Mouse (Mus musculus) CD8-positive naive resting alpha-beta T cell, adult 2 months (primary cell): ENCODE measurements around the gene Snx18.

Experiments used
- DNase-seq, 2 experiments: peaks; one replicate each; pipeline ENCODE4 v3.0.0; 2022; ENCODE audit warnings: low read depth in 2 of 2, low spot score in 2 of 2

The Snx18 gene

DNA sequence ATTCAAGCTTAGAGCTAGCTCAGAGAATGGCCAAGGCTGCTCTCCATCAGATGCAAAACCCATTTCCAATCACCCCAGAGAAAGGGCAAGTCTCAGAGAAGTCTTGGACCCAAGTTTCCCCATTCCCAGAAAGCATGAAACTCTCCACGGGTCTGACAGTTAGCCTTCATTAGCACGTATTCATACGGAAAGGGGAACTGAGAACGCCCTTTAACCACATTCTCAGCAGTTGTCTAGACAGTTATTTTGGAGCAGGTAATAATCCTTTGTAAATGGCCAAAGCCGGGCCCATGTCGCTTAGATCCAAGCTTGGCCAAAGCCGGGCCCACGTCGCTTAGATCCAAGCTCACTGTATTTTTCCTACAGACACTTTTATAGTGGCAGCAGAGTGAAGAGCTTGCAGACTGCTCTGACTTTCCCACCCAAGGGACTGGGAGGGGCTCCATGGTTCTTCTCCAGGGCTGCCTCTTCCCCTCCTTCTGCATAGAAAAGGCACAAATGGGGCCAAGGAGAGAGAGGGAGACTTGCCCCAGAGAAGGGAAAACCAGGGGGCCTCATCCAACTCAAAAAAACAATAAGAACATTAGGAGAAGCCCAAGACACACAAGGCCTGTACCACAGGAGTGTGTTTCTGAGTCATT is 46.2 kb downstream of the Snx18 start:
- DNase-seq: no peak

DNA sequence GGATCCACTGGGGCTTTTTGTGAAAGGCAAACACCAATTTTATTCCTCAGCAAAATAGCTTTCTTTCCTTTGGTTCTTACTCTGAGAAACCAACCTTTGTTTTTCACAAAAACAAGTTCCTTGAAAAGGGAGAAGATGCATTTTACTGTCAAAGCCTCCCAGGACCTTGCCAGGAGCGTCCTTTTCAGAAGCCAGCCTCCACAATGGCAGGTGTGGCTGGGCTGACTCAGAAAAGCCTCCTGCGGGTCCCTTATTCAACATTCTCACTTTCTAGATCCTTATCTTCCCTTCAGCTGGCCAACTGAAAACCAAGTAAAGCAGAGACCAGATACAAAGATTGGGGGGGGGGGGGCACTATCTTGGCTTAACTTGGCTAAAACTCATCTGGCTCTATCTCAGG is 48.8 kb downstream of the Snx18 start:
- no peak for DNase-seq

DNA sequence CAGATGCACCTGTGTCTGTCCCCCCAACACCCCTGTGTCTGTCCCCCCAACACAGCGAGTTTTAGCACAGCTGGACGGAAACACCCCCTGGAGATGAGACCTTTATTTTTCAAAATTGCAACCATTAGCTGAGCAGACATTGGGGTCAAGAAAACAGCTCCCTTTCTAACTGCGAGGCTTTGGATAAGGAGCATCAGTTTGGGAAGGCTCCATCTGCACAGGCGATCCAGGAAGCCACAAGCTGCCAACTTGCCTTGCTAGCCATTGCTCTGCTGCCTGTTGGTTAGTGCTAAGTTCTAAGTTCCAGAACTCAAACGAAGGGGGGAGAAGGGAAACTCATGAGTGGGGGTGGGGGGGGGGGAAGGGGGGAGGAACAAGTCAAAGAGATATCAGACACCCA is 51.4 kb downstream of the Snx18 start:
- DNase-seq: no peak

DNA sequence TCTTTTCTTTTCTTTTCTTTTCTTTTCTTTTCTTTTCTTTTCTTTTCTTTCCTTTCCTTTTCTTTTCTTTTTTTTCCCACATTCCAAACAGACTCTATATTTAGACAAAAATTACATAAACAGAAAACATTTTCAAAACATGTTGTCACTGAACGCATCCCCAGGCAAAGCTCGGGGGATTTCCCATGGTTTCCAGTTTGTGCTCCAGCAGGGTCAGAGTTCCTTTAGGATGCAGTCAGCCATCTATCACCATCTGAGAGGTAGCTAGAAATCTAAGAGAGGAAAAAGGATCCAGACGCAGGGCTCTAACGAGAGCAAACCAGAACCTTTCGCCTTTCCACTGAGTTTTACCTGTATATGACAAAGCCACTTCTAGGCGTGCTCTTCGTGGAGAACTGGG is 52.0 kb downstream of the Snx18 start:
- no peak for DNase-seq

DNA sequence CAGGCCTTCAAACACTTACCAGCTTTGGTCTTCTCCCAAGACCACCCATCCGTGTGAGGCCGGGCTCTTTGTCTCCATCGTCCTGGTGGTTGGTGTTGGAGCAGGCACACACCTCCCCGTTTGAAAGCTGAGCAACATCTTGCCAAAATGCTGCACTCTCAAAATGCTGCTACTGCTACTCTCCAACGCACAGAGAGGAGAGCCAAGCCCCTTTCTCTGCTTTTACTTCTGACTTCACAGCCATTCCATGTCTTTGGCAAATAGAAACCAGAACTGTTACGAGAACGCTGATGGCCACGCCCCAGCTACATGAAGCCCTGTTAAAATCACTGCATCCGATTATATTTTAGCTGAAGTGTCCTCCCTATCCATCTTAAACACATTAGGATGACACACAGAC is 58.7 kb downstream of the Snx18 start:
- DNase-seq: no peak

GRCm38 (mm10) chr13:113556538-113556937 is 61.8 kb downstream of the Snx18 start:
- DNase-seq: no peak

- no peak for DNase-seq
Measured at GRCm38 (mm10) chr13:113555226-113555625, 63.1 kb downstream of the Snx18 start.

GRCm38 (mm10) chr13:113553603-113554230 is 64.6 kb downstream of the Snx18 start:
- DNase-seq: no peak

DNA sequence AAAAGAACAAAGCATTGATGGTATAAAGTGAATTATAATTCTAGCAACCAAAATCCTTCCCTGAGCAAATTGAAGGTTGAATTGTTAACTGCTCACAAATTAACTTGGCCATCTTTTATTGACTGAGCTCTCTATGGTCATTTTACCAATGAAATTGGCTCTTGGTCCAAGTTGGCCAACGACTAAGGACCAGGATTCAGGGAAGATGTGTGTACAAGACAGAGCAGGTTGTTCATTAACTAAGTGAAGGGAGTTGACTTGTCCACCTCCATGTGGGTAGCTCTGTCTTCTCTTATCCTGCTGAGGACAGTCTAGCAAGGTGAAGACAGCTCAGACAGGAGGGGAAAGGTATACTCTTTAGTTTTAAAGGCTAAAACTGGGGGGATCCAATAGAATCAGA is 66.0 kb downstream of the Snx18 start:
- no peak for DNase-seq

GRCm38 (mm10) chr13:113550866-113551565 is 67.3 kb downstream of the Snx18 start:
- DNase-seq: no peak

DNA sequence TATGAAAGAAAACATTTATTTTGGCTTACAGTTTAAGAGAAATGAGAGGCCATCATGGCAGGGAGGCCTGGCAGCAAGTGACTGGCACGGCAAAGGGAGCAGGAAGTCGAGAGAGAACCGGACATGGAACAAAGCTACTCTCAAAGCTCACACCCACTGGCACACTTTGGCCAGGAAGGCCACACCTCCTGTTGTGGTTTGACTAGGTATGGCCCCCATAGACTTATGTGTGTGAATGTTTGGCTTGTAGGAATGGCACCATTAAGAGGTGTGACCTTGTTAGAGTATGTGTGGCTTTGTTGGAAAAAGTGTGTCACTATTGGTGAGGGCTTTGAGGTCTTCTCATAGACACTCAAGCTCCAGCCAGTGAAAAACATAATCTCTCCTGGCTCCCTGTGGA is 69.3 kb downstream of the Snx18 start:
- no peak for DNase-seq

- DNase-seq: no peak
Measured at GRCm38 (mm10) chr13:113547807-113548426, 70.4 kb downstream of the Snx18 start.

DNA sequence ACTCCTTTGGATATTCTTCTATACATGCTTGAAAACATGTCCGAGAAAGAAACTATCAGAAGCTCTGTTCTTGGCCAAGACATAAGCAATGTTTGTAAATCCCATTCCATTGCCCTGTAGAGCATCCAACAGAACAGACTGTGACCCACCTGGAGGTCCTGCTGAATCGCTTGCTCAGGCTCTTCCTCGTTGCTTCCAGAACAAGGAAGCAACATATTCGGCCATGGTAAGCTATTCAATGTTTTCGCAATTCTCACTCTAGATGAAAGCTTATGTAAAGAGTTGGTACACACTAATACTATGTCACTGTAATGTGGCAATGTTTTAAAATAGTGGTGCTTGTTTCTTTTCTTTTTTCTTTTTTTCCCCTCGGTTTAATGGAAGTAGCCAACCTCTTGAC is 76.0 kb downstream of the Snx18 start:
- no peak for DNase-seq
